Mouse (Mus musculus) adrenal gland, adult 2 months (tissue): Measurements from ENCODE around the gene Colgalt1. TPM values are rescaled to one million over a fixed set of nuclear protein-coding genes. Genes with fewer than 3 reads are reported as not detected.

Source experiments
- DNase-seq: peaks from one replicate; pipeline ENCODE4 v3.0.0; 2021
- polyA plus RNA-seq: library from polyadenylated mRNA; depleted of rRNA; stranded (reverse); fragments of >200 nt; gene quantifications from 2 replicates; pipeline ENCODE4 v1.2.3, GENCODE M21; 2012
- total RNA-seq, 2 experiments: library from RNA; stranded (reverse); gene quantifications; 2 replicates each; pipeline ENCODE4 v1.2.3; 2021

Colgalt1 gene
- total and polyA plus RNA-seq, 3 experiments = 53.3 to 201 (median 60.8) TPM

DNA sequence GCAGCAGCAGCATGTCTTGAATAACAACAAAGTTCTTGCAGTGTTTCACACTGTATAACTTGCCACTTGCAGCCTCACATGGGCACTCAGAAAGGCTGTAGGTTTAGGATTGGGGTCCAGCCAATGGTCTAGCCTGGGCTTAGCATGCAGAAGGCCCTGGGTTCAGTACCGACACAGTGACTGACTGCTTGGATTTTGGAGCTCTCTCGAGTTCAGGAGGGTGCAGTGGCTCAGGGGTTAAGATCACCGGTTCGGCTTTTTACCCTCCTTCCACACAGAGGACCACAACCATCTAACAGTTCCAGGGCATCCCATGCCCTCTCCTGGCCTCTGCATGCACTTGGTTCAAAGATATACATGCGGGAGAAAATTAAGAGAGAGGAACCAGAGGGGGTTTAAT, 19.8 kb upstream of the Colgalt1 start:
- DNase-seq = peak; percentile 31

DNA sequence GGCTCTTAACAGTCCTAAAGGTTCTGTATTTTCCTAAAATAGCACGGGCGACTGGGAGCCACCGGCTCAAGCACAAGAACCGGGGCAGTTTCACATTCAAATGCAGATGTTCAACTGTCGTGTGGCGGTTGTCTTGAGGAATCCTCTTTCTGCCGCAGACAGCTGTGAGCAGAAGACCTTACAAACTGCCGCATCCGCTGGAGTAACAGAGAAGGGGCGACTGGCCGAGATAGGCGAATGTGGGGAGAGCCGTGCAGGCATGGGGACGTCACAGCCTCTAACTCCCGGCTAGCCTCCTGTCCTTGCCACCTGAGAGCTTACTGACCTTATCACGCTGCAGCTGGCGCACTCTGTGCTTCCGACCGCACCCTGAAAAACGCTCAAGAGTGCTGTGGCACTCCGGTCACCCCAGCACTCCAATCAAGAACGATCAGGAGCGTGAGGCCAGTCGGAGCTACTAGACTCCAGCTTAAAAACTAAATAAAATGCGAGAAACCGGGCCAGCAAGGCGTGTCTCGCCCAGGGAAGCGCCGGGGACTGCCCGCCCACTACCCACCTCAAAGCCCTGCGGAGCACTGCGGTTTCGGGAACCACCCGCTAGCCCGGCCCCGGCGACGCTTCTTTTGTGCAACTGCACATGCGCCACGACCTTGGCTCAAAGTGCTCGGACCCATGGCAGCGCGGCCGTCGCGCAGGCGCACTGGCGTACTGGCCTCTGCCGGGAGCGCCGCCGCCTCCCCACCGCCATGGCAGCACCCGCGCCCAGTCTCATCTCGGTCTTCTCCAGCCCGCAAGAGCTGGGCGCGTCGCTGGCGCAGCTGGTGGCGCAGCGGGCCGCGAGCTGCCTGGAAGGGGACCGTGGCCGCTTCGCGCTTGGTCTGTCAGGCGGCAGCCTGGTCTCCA, 19.1 kb upstream of the Colgalt1 start, which contains the start of gene Pgls:
Pgls (plus strand) TSS at position 706 of the 903 bp plus-strand sequence.
- DNase-seq = peak; percentile 98

DNA sequence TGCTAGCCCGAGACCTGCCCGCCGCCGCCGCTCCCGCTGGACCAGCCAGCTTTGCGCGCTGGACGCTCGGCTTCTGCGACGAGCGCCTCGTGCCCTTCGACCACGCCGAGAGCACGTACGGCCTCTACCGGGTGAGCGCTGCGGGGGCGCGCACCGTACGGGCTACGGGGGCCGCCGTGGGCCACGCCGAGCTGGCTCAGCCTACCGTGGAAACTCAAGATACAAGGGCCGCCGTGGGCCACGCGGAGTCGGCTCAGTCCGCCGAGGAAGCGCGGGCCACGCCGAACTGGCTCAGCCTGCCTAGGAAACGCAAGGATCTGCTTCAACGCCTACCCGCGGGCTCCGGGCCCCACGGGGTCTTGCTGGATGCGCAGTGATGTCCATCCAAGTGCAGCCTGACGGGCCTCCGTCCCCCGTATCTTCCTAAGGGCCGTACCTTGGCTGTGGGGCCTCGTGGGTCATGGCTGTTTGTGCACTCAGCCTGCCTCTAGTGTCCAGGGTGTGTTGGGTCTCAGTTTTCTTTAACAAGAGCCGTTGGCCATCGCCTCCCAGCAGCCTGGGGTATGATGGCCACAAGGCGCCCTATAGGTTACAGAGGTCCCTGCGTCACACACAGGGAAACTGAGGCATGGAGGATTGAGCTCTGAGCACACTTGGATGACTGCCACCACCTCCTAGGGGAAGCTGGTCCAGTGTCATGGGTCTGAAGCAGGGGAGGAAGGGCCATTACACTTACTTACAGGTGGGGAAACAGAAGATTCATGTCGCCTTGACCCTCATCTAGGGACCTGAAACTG, 18.2 kb upstream of the Colgalt1 start:
- DNase-seq = peak; percentile 90

DNA sequence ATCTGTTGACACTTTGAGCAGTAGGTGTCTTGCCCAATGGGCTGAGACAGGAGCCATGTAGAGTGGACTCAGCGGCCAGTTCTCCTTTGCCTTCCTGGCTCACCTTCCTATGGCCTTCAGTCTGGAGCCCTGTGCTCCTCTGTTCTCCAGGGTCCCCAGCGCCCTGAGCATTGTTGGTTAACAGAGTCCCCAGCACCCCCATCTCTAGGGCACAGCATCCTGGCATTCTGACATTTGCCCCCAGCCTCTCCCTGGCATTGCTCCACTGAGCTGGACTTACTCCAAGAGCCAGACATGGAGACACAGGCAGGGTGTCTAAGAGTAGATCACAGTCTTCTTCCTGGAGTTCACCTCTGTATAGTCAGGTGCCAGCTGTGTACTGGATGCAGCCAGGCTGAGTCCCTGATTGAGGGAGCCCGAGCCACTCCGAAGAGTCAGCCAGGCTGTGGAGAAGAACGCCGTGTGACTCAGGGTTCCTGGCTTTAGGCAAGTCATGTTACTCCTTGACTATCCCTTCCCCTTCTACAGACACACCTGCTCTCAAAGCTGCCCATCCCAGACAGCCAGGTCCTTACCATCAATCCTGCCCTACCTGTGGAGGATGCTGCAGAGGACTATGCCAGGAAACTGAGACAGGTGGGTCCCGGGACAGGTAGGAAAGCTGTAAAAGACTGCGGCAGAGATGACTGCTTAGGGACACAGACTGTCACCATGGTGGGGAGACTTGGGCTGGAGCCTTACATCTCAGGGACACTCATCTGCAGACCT, 17.1 kb upstream of the Colgalt1 start:
- DNase-seq = no peak

DNA sequence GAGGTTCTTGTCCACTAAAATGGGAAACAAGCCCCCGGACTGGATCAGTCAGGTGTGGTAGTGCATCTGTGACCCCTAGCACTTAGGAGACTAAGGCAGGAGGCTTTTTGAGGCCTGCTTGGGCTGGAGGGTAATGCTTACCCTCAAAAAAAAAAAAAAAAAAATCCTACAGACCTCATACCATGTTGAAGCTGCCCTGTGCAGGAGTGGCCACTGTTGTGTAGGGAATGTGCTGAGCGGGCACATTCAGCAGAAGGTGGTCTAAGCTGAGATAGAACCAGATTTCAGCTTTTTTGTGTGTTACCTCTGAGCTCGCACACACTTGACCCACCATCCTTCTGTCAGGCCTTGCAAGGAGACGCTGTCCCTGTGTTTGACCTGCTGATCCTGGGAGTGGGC, 16.5 kb upstream of the Colgalt1 start:
- no peak for DNase-seq

DNA sequence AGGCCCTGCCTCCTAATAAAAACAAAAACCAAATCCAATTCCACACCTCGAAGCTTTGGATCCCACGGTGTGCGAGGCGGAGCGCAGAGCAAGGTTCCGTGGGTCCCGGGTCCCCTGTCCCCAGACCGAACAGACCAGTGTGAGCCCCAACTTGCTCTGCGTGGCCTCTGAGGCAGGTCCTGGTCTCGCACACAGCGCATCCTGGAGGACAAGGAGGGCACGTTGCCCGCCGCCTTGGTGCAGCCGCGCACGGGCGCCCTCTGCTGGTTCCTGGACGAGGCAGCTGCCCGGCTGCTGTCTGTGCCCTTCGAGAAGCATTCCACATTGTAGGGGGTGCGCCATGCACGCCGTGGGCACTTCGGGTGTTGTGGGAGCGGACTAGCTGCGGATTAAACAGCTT, 14.9 kb upstream of the Colgalt1 start:
- DNase-seq = peak; percentile 91

DNA sequence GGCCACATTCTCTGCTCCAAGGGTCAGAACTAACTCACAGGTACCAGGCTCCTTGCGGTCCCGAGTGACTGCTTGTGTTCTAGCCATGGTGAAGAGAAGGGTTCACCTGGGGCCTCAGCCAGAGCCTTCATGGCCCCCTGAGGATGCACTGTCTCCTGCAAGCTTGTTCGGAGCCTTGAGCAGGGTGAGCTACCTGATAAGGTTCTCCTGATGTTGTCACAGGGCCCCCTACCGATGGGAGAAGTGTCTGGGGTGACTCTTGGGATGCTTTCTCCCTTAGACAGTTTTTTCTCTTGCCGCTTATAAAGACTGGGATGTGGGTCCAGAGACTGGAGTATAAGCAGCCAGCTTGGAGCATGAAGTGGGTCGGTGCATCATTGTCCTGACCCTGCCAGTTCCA, 14.4 kb upstream of the Colgalt1 start:
- DNase-seq = no peak

DNA sequence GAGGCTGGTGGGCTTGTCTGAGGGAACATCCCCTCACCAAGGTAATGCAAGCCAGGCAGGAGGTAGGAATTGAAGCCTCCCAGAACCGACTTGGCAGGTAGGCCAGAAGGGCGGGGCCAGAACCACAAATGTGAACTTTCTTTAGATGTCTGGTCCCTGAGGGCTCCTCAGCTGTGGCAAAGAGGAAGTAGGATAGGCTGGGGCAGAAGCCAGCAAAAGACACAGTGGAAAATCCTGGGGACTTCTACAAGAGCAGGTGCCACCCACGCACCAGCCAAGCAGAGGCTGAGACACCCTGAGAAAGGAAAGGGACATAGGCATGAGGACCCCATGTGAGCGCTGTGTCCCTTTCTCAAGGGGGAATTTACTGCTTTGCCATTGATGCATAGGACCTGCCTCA, 14.0 kb upstream of the Colgalt1 start:
- no peak for DNase-seq

DNA sequence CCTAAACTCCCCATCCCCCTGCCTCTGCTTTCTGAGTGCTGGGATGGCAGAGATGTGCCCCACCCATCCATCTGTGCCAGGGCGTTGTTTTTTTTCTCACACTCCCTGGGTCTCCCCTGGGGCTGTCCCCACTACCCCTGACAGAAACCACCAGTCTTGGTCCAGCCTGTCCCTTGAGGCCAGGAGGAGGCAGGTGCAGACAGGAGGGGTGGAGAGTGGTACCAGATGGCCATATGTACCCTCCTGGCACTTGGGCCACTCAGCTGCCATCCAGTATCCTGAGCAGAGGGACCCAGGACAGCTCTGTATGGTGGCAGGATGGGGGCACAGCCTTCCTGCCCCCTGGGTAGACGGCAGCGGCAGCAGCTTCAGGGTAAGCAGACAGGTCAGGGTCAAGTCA, 13.3 kb upstream of the Colgalt1 start, which contains the start of gene Fam129c:
Fam129c (plus strand) TSS at position 198 of the 400 bp plus-strand sequence.
- no peak for DNase-seq

DNA sequence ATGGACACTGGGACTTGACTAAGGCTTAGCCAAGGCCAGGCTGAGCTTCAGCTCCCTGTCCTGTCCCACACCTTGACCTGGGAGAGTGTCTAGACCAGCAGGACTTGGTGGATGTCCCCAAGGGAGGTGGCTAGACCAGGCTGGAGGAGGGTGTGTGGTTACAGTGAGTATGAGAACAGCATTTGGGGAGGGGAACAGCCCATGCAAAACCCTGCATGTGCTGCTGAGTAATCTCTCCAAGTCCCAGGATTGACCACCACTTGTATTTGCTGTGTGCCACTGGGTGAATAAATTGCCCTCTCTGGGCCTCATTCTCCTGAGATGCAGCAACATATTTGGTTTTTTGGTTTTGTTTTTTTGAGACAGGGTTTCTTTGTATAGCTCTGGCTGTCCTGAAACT, 12.4 kb upstream of the Colgalt1 start:
- DNase-seq = no peak

DNA sequence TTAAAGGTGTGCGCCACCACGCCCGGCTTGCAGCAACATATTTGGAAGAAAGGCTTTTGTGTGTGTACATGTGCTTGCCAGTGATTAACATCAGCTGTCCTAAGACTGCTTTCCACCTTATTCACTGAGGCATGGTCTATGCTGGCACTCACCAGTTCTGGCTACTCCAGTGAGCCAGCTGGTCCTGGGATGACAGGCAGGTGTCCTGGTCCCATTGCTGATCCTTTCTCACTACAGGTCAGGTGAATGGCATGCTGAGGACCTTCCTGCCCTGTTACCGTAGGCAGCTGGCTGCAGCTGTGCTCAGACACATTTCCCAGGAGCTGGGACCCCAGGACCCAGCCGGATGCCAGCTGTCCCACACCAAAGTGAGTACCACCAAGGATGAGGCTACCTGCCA, 12.0 kb upstream of the Colgalt1 start:
- DNase-seq = no peak

DNA sequence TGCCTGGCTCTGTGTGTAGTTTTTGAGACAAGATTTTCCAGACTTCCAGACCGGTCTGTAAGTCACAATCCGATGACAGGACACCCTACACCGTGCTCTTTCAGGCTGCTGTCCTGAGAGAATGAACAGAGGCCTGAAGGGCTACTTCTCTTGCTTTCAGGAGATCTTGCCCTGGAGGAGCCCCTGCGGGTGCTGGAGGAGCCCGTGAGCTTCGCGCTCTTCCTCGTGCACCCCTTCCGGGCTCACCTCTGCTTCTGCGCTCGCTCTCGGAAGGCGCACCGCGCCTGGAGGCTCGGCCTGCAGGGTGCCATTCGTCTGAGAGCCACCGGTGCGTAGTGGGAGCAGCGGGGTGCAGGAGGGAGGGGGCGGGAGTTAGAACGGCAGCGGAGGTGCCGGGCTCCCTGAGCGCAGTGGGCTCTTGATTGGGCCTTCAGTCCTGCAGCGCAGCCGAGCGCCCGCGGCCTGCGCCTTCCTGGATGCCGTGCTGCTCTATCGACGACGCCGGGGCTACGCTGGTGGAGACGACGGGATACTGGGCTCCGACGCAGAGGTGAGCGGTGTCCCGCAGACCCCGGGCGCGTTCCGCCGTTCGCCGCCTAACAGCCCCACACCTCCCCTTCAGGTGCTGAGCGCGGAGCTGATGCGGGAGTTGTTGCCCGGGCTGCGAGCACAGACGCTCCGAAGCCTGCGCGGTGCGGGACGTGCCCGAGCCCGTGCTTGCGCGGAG, 8.7 kb upstream of the Colgalt1 start:
- no peak for DNase-seq

DNA sequence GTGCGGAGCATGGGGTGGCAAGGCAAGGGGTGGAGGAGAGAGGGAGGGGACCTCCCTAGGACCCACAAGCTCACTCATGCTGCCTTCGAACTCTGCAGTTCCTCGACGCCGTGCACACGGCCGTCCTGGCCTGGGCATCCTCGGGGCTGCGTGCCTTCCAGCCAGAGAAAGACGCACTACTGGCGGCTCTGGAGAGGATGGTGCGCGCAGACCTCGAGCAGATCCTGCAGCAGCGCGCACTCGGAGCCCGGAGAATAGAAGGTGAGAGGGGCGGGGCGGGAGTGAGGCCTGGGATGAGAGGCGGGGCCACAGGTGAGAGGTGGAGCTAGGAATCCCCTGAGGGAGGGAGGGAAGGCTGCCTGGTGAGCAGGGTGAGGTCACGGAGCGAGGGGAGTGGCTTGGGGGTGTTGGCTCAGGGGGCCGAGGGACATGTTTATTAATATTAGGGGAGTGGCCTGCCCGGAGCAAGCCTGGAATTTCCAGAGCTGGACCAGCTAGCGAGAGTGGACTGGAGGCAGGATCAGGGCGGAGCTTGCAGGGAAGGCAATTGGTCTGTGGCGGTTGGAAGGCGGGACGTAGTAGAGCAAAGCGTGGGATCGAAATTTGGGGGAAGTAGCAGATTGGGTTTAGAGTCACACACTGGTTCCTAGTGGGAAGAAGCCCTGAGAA, 8.0 kb upstream of the Colgalt1 start:
- peak; percentile 89 for DNase-seq

DNA sequence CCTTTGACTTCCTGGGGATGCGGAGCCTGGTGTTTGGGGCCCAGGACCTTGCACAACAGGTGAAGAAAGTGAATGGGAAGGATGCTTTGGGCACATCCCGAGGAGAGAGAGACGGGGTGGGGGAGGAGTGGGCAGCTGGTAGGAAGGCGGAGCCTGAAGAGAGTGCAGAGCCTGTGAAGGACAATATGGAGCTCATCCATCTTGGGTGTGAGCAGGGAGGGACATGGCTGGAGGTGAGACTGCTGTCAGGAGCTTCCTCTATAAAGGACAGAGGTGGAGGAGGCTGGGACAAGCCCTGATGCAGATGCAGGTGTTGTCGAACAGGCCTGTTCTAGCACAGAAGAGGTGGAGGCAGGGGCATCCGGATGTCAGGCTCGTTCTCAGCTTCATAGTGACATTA, 6.8 kb upstream of the Colgalt1 start:
- no peak for DNase-seq

DNA sequence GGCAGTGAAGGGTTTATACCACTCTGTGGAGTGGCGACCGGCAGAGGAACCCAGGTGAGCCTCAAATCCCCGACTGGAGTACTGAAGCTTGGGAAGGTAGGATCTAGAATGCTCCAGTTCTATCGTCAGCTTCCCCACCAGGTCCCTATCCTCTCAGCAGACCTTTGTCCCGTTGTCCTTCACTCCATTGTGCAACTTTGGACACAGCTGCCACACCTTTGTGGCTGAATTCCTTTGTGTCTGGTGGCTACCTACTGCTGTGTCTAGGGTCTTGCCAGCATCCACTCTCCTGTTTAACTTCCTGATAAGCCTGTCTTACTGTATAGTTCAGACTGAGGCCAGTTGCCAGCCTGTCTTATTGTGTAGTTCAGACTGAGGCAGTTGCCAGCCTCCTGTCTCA, 1.3 kb downstream of the Colgalt1 start:
- no peak for DNase-seq

DNA sequence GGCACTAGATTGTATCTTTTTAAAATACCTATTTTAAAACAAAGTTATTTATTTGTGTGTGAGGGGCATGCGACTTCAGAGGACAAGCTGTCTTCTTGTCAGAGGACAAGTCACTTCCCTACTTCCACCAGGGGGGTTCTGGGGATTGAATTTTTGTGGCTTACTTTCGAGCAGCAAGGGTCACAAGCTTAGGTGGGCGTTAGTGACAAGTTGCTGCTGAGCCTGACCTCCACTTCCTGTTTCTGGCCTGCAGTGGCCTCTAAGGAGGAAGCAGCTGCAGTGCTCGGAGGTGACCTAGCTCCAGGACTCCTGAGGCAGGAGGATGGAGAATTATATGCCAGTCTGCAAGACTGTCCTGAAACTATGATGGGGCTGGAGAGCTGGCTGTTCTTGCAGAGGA, 2.6 kb downstream of the Colgalt1 start:
- no peak for DNase-seq

DNA sequence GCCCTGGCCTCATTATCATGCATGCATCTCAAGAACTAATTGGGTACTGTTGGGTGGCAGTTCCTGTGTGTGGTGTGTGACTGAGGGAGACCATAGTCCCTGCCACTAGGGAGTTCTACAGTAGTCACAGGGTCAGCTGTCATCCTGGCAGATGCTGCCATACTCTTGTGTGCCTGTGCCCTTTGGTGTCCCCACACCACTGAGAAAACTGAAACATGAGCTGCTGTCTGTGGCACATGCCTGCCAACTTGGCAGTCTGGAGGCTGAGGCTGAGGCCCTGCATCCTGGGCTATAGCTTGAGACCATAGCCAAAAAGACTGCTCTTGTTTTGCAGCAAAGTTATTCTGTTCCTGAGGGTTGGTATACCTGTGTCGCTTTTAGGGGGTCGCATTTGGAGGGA, 9.0 kb downstream of the Colgalt1 start:
- DNase-seq = no peak

DNA sequence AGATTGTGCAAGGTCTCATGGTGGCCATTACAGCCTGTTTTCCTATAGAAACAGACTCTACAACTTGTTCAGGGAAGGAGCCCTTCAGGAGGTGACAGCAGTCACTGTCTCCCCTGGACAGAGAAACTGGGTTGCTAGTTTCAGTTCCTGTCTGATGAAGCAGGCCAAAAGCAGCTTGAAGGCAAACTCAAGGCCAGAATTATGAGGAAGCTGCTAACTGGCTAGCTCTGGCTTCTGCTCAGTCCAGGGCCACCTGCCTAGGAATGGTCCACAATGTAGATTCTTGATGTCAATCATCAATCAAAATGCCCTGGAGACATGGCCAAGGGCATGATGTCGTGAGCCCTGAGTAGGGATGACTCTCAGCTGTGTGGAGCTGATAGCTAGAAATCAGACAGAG, 14.3 kb downstream of the Colgalt1 start:
- DNase-seq = no peak

DNA sequence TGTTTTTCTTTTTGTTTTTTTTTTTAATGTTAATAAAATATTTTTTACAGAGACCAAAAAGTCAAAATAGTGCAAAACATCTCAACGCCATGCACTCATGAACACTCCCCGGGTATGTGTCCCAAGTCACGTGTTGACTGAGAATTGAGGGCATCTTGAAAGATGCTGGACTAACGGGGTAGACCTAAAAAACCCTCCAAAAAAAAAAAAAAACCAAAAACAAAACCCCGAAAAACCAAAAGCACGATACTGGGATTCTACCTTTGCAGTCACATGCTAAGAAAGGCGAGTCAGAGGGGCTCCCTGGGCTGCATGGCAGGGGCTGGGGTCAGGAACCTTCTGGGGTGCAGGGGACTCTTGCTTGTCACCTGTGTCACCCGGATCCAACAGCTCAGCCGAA, 16.0 kb downstream of the Colgalt1 start:
- no peak for DNase-seq

DNA sequence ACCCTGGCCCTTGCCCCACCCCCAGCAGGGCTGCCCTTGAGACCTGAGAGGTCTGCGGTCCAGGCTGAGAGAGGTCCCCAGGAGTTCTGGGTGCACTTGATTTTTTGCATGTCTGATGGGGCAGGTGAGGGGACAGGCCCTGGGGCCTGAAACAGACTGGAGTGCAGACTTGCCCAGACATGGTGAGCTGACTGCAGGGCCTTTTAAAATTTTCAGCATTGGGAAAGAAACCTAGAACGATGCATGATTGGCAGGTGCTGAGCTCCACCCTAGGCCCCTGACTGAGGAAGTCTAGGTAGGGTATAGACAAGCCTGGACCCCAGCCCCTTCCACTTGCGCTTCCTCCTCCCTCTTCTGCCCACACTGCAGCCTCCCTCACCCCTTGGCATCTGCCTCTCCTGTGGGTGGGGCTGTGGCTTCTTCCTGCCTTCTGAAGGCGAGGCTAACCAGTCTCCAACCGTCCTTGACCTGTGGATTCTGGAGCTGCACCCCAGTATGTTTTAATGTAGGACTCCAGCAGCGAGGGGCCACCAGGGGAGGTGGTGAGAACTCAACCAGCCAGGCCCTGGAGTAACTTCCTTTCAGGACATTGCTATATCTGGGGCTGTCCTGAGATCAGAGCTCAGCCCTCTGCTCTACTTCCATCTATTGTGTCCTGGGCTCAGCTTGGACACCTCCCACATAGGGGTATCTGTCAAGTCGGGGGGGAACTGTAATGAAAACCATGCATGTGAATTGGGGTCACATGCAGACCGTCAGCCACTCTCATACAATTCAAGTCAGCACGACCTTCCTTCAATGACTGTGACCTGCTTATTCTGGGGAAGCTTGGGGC, 16.7 kb downstream of the Colgalt1 start:
- peak; percentile 66 for DNase-seq
